Mouse (Mus musculus) spleen, embryonic (tissue): Measurements from ENCODE around the gene Pcca.

Experiments used
- CTCF ChIA-PET: fragments of 350-600 bp; sonication (Branson Sonifier 250); formaldehyde crosslinking; loops from one replicate; lab custom pipeline; 2022; lab: Charles Lee

Pcca gene

GRCm38 (mm10) chr14:122639168-122639720, 105.1 kb downstream of the Pcca start:
- CTCF ChIA-PET, result interaction anchor here (0.6 kb wide), 1 partner anchor 268 kb away, joined by 3 read pairs; no protein-coding TSS in a partner anchor

GRCm38 (mm10) chr14:122642432-122642831, 108.3 kb downstream of the Pcca start:
- CTCF ChIA-PET, result no interaction called here

- CTCF ChIA-PET, result no interaction called here
Observed at GRCm38 (mm10) chr14:122648214-122648613, 114.1 kb downstream of the Pcca start.

DNA sequence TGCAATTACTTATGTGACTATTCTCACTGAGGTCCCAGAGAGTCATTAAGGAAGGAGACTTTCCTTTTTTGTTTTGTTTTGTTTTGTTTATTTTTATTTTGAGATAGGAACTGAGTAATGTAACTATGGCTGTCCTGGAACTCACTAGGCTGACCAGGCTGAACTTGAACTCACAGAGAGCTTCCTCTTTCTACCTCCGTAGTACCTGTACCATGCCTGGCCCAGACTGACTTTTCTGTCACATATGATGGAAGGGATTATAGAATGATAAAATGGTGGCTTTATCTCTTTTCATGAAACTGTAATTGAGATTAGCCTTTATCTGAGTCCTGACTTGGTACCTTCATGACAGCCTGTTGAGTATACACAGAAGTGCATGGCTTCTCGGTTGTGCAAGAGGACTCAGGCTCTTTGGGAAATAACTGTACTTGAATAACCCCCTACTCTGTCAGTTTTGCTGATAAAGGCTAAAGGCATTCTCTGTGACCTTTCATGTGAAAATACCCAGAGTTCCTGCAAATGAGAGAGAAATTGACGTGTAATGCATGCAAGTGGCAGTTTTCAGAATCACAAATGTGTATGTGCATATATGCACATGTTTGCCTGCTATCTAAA, 115.3 kb downstream of the Pcca start:
- CTCF ChIA-PET, result no interaction called here

- CTCF ChIA-PET, result no interaction called here
Observed at GRCm38 (mm10) chr14:122651681-122652080, 117.6 kb downstream of the Pcca start.

- CTCF ChIA-PET, result no interaction called here
Observed at GRCm38 (mm10) chr14:122675661-122676060, 141.5 kb downstream of the Pcca start.

DNA sequence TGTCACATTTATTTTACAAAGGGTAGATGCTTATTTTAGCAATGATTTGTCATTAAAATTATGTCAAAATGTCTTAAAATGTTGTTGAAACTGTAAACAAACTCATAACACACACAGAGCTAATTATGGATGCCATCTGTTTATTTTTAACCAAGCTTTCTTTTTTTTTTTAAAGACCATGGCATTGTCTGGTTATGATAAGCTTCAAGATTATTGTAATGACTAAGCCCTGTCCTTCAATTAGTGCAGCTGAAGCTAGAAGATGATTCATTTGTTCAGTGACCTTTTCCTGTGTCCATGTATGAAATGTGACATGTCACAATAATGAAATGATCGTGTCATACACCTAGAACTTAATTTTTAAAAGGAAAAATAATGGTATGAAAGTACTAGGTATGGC, 149.5 kb downstream of the Pcca start:
- CTCF ChIA-PET, result no interaction called here

GRCm38 (mm10) chr14:122684250-122684649, 150.1 kb downstream of the Pcca start:
- CTCF ChIA-PET, result no interaction called here

- CTCF ChIA-PET, result no interaction called here
Observed at GRCm38 (mm10) chr14:122684811-122685210, 150.7 kb downstream of the Pcca start.

GRCm38 (mm10) chr14:122687398-122687797, 153.3 kb downstream of the Pcca start:
- CTCF ChIA-PET, result no interaction called here

- CTCF ChIA-PET, result interaction anchor here (0.6 kb wide), 1 partner anchor 404 kb away, joined by 3 read pairs; no protein-coding TSS in a partner anchor
Observed at GRCm38 (mm10) chr14:122688378-122688777, 154.3 kb downstream of the Pcca start.

DNA sequence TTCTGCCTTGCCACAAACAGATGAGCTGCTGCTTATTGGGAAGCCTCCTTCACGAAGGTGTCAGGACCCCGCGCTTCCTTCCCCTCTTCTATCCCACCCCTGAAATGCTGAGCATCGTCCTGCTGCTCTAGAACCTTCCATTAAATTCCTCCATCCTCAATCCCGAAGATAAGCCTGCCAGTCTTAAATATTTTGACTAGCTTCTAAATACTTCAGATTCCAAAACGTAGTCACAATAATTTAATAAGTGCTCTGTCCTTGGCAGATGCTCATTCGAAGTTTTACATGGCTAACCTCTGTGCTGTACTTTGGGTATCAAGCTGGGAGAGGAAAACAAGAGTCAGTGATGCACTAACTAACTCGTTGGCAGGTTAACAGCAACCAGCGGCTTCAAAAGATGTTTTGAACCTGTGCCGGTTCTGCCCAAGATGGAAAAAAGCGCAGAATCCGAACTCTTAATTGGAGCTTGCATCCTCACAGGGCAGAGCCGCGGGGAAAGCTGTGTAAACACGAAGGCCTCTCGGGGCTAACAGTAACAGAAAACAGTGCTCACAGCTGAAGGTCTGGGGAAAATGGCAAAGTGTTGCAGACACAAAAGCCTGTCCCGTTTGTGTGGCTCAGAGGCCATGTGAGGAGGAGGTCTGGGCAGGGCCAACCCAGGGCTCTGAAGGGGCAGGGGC, 155.2 kb downstream of the Pcca start:
- CTCF ChIA-PET, result no interaction called here

DNA sequence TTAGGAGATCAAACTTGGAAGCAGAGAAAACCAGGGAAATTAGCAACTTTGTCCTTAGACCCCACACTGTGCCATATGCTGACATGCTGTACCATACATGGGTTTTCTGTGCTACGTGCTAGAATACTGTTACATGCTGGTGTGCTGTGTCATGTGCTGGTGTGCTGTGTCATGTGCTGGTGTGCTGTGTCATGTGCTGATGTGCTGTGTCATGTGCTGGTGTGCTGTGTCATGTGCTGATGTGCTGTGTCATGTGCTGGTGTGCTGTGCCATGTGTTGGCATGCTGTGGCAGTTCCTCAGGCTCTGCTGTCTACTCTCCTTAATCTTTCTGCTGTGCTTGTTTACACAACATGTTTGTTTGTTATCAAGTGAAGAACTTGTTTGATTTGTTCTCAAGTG, 157.4 kb downstream of the Pcca start:
- CTCF ChIA-PET, result no interaction called here

- CTCF ChIA-PET, result no interaction called here
Observed at GRCm38 (mm10) chr14:122700333-122700732, 166.2 kb downstream of the Pcca start.

- CTCF ChIA-PET, result no interaction called here
Observed at GRCm38 (mm10) chr14:122713793-122714192, 179.7 kb downstream of the Pcca start.

DNA sequence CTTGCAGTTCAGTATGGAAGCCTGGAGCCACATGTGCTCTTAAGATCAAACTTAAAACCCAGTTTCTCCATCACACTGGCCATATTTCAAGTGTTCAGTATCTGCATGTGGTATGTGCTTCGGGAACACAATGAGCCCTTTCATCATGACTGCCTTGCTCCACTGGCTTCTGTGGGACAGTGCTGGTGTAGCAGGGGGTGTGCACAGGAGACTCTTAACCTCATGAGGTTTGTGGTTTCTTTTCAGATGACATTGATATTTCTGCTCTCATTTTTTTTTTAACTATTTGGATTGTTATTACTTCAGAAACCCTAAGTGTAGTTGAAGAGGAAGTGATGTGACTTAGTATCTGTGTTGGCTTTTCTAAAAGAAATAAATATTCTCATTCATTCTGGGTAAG, 180.8 kb downstream of the Pcca start:
- CTCF ChIA-PET, result no interaction called here

DNA sequence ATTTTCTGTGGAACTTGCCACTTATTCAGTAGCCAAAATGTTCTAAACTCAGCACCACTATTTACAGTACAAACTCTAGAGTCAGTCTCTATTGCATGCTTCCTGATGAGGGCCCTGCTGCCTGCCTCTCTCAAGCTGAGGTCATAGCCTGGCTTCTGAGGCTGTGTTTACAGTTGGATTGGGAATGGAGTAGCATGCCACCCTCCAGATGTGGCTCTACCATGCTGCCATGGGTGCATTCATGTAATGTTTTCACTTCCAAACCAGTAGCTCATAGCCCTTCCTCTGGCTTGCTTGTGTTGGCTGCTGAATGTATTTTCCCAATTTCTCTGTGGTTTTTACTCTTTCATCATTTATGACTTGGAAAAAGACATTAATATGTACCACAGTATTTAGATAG, 181.9 kb downstream of the Pcca start:
- CTCF ChIA-PET, result no interaction called here

DNA sequence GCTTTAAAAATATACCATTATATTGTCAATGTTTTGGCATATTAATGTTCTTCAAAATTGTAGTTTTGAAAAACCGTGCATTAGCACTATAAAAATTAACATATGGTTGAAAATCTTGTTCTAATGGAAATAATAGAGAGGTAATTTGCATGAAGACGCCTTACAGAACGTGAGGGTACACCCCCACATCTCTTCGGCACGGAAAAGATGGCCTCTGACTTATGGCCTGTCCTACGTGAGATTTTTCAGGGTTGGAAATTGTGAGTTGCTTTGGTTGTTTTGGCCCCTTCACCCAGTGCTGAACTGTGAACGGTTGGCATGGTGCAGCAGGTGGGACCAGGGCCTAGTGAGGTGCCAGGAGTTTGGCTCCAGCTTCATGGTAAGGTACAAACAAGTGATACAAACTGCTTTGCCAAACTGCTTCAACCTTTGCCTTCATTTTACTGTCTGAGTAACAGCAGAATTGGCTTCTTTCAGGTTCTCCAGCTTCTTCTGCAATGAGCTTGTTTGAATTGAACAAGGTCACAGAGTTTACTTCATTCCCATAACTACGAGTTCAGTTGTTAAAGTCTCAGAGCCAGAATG, 185.5 kb downstream of the Pcca start:
- CTCF ChIA-PET, result no interaction called here

GRCm38 (mm10) chr14:122720989-122721388, 186.9 kb downstream of the Pcca start:
- CTCF ChIA-PET, result no interaction called here

GRCm38 (mm10) chr14:122721750-122722149, 187.6 kb downstream of the Pcca start:
- CTCF ChIA-PET, result no interaction called here

- CTCF ChIA-PET, result no interaction called here
Observed at GRCm38 (mm10) chr14:122726456-122726855, 192.3 kb downstream of the Pcca start.

DNA sequence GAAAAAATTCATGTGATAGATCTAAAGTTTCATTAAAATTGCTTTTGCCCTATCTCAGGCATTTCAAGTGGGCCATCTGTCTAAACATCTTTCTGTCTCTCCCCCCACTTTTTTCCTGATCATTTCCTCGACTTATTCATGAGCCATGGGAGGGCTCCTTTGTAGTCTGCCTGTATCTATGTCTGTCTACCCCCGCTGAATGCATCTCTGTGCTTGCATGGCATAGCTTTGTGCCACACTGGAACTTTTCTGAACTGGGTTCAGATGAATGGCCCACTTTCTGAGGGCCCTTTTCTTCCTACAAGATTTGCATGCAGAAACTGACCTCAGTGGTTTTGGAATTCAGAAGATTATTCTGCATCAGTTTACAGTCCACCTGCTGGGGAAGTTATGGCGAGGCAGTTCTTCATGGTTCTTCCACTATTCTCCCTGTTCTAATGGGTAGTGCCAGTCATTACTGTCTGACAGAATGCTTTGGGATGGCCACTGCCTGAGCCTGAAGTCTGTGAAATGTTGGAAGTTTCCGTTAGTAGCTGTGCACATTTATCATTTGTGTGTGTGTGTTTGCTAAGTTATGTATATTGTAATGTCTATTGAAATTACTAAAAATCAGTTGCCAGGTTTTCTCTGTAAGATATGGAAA, 195.4 kb downstream of the Pcca start:
- CTCF ChIA-PET, result no interaction called here
